Mouse (Mus musculus): ENCODE results near the gene Sgk1.

- no peak for TF ChIP-seq CTCF (IDR thresholded peaks at IDR 0.05)
- TF ChIP-seq EP300 (IDR thresholded peaks at IDR 0.05), result no peak
These were observed 29.4 kb downstream of the Sgk1 start for GRCm38 (mm10) chr10:21911303-21911947.

Measured in lung, postnatal 0 days (tissue).